Mouse (Mus musculus) forebrain, embryonic 11.5 days (tissue): ENCODE measurements around the gene Aldh16a1. TPM values are rescaled to one million over a fixed set of nuclear protein-coding genes. Genes with fewer than 3 reads are reported as not detected.
A peak's percentile ranks its signal among the peaks of the same experiment; 100 is the strongest.
"Not testable (repeated sequence)": the region's sequence is repeated elsewhere in the genome, so short reads cannot be mapped to it uniquely, and the experiment has no call there.

Experiments
- ATAC-seq: fragments of 200-750 bp; cut with Nextera tagmentation; replicated peaks from 2 replicates; pipeline ENCODE4 v1.8.0; 2017; ENCODE audit warnings: moderate TSS enrichment; ENCODE audit not compliant: low FRiP score
- DNase-seq: peaks from one replicate; pipeline ENCODE4 v3.0.0-alpha.2; 2017; ENCODE audit warnings: low spot score
- H3K27ac ChIP-seq: fragments of 300-500 bp; sonication (generic); 2 replicates; pipeline ENCODE4 v1.5.1; 2014; ENCODE audit warnings: low read depth, low read length
- H3K27me3 ChIP-seq: fragments of 300-500 bp; sonication (generic); 2 replicates; pipeline ENCODE4 v1.6.1; 2014; ENCODE audit warnings: mild to moderate bottlenecking, low read length, mixed read lengths; ENCODE audit not compliant: control insufficient read depth, insufficient read depth
- H3K36me3 ChIP-seq: fragments of 300-500 bp; sonication (generic); 2 replicates; pipeline ENCODE4 v1.6.1; 2014; ENCODE audit warnings: mild to moderate bottlenecking, low read length, moderate library complexity, mixed read lengths; ENCODE audit not compliant: control insufficient read depth, insufficient read depth
- H3K4me1 ChIP-seq: fragments of 300-500 bp; sonication (generic); replicated peaks from 2 replicates; pipeline ENCODE4 v1.6.1; 2014; ENCODE audit warnings: low read length, mixed read lengths; ENCODE audit not compliant: control insufficient read depth, insufficient read depth
- H3K4me2 ChIP-seq: fragments of 300-500 bp; sonication (generic); 2 replicates; pipeline ENCODE4 v1.6.1; 2014; ENCODE audit warnings: low read depth, mild to moderate bottlenecking, low read length, moderate library complexity, mixed read lengths; ENCODE audit not compliant: severe bottlenecking
- H3K4me3 ChIP-seq: fragments of 300-500 bp; sonication (generic); 2 replicates; pipeline ENCODE4 v1.5.1; 2014; ENCODE audit warnings: low read depth, low read length
- H3K9ac ChIP-seq: fragments of 300-500 bp; sonication (generic); 2 replicates; pipeline ENCODE4 v1.6.1; 2014; ENCODE audit warnings: low read length
- H3K9me3 ChIP-seq: fragments of 300-500 bp; sonication (generic); 2 replicates; pipeline ENCODE4 v1.6.1; 2016; ENCODE audit warnings: low read length, mixed read lengths; ENCODE audit not compliant: control insufficient read depth
- WGBS: fragments of 180-500 bp; shearing (Covaris S2); extraction: QIAGEN DNeasy Blood & Tissue Kit; methylation state at CpG from one replicate; pipeline ENCODE4 v1.1.7; 2014; 5-methylcytosine and 5-hydroxymethylcytosine counted together
- polyA plus RNA-seq: library from polyadenylated mRNA; unstranded; fragments of >200 nt; fragmentation: Nextera tagmentation; extraction: Ambion mirVana; gene quantifications from 2 replicates; pipeline ENCODE4 v1.2.1, GENCODE M21; 2014

Aldh16a1 gene
- polyA plus RNA-seq, 1 experiment from 2014 or later = 44.0 TPM

GRCm38 (mm10) chr7:45126147-45126843, 28.1 kb downstream of the Aldh16a1 start:
- H3K27me3 ChIP-seq = no peaks in the 10 kb centered on the region
- DNase-seq = peak; percentile 63
- H3K36me3 ChIP-seq = peaks cover 25% of the 10 kb centered on the region
- ATAC-seq = no peak
- peak overlapping the region; percentile 97 for H3K4me3 ChIP-seq
- WGBS = 78% methylated on average over 17 of the region's 17 CpGs
- peak overlapping the region; percentile 100 for H3K9ac ChIP-seq
- no peaks in the 10 kb centered on the region for H3K9me3 ChIP-seq
- H3K4me2 ChIP-seq = peak overlapping the region; percentile 97
- peak overlapping the region; percentile 88 for H3K27ac ChIP-seq
- peaks cover 32% of the 10 kb centered on the region for H3K4me1 ChIP-seq

GRCm38 (mm10) chr7:45125649-45126048, 28.7 kb downstream of the Aldh16a1 start:
- H3K9ac ChIP-seq, DNase-seq, H3K4me2 ChIP-seq, H3K4me3 ChIP-seq, H3K27me3 ChIP-seq, ATAC-seq, H3K9me3 ChIP-seq: not testable (repeated sequence)
- peaks cover 32% of the 10 kb centered on the region for H3K4me1 ChIP-seq
- WGBS = 65% methylated on average over 5 of the region's 5 CpGs
- peaks cover 31% of the 10 kb centered on the region for H3K36me3 ChIP-seq
- H3K27ac ChIP-seq = peak overlapping the region; percentile 93; the same call in 1 of the 2 replicates

DNA sequence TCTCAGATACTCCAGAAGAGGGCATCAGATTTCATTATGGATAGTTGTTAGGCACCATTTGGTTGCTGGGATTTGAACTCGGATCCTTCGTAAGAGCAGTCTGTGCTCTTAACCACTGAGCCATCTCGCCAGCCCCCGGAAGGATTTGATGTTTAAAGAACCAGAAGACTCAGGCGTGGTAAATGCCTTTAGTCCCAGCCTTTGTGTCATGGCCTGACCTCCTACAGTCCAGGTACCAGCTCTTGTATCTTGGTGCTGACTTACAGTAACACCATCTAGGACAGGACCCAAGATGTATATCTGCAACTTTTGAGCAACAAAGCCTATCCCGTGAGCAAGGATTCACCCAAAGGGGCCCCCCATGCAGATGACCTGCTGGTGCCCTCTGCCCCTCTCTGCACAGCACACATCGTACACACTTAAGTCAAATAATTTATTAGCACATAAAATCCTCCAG, 29.2 kb downstream of the Aldh16a1 start:
- peaks cover 36% of the 10 kb centered on the region for H3K36me3 ChIP-seq
- peaks cover 32% of the 10 kb centered on the region for H3K4me1 ChIP-seq
- no peaks in the 10 kb centered on the region for H3K9me3 ChIP-seq
- no peaks in the 10 kb centered on the region for H3K27me3 ChIP-seq
- 18% methylated on average over 7 of the region's 7 CpGs for WGBS
- peak overlapping the region; percentile 93; the same call in 1 of the 2 replicates for H3K27ac ChIP-seq
- DNase-seq (peak; percentile 68), ATAC-seq (no peak)
- H3K4me2 ChIP-seq = peak overlapping the region; percentile 53
- no peak overlapping the region; the same call in 1 of the 2 replicates for H3K9ac ChIP-seq
- no peak overlapping the region for H3K4me3 ChIP-seq

DNA sequence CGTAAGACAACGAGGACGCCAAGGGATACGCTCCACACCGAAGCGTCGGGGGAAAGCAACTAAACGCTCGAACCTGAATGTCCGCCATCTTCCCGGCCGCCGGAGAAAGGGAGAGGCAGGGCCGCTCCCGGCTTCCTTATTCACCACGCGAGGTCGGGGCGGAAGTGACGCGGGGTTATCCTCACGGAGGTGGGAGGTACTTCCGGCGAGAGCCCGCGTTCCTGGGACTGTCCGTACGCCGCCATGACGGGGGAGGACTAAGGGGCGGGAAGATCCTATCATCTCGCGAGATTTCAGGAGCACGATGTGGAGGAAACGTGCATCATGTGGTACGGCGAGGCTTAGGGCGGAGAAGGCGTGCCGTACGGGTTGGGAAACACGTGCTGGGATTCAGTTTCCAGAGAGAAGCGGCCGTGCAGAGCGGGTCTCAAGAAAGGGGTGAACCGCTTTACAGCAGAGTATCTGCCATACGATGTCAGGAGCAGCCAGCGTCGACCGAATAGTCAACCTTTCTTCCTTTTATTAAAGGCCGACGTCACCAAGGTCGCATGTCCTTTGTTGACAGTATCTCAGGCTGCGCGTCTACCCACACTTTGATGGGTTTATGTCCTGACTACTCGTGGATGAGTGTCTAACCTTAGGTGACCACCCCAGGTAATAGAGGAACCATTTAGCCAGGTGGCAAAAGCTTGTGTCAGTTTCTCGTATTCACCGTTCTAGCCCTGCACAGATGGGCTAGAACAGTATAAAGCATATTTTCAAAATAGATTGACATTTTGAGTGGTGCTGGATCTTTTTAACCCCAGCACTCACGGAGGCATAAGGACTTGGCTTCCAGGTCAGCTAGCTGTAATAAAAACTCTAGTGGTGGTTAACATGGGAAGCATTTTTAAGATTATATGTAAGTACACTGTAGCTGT, 29.9 kb downstream of the Aldh16a1 start, which contains the start of gene Rps11:
Gene Rps11 (minus strand): TSS at position 216 of the 920 bp plus-strand sequence.
- DNase-seq (peak; percentile 99), ATAC-seq (peak; percentile 81)
- Histone ChIP-seq H3K9me3 (no peaks in the 10 kb centered on the region), H3K27me3 (no peaks in the 10 kb centered on the region), H3K27ac (peak within 1 kb of the TSS; percentile 93), H3K4me1 (peaks cover 28% of the 10 kb centered on the region), H3K4me2 (peak within 1 kb of the TSS; percentile 76), H3K4me3 (peak within 1 kb of the TSS; percentile 87), H3K9ac (peak within 1 kb of the TSS; percentile 99), H3K36me3 (peaks cover 40% of the 10 kb centered on the region)
- under 1% methylated on average over 59 of the region's 59 CpGs for WGBS

DNA sequence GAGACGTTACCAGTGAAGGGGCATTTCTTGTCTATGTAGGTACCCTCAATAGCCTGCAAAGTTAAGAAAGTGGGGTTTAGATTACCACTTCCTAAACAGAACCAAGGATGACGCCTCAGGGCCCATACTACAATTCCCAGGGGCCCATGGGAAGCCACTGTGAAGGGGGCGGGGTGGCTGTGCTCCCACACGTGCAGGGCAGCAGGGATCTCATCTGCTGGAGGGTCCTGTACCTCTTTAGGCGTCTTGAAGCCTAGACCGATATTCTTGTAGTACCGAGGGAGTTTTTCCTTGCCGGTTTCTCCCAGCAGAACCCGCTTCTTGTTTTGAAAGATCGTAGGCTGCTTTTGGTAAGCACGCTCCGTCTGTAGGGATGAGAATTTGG, 31.2 kb downstream of the Aldh16a1 start:
- Histone ChIP-seq H3K27ac (no peak overlapping the region; the same call in 1 of the 2 replicates), H3K9me3 (no peaks in the 10 kb centered on the region), H3K27me3 (no peaks in the 10 kb centered on the region), H3K36me3 (peaks cover 40% of the 10 kb centered on the region), H3K4me3 (peak overlapping the region; percentile 87), H3K4me2 (peak overlapping the region; percentile 76), H3K4me1 (peaks cover 28% of the 10 kb centered on the region), H3K9ac (peak overlapping the region; percentile 99)
- DNase-seq (no peak), ATAC-seq (no peak)
- 32% methylated on average over 12 of the region's 12 CpGs for WGBS

- Histone ChIP-seq H3K27me3 (no peaks in the 10 kb centered on the region), H3K4me2 (peak overlapping the region; percentile 76), H3K4me3 (peak overlapping the region; percentile 87), H3K9ac (peak overlapping the region; percentile 99), H3K9me3 (no peaks in the 10 kb centered on the region), H3K27ac (no peak overlapping the region), H3K4me1 (peaks cover 28% of the 10 kb centered on the region), H3K36me3 (peaks cover 40% of the 10 kb centered on the region)
- DNase-seq (no peak), ATAC-seq (no peak)
- WGBS = 88% methylated on average over 15 of the region's 15 CpGs
Observed at GRCm38 (mm10) chr7:45122561-45123185, 31.7 kb downstream of the Aldh16a1 start.

DNA sequence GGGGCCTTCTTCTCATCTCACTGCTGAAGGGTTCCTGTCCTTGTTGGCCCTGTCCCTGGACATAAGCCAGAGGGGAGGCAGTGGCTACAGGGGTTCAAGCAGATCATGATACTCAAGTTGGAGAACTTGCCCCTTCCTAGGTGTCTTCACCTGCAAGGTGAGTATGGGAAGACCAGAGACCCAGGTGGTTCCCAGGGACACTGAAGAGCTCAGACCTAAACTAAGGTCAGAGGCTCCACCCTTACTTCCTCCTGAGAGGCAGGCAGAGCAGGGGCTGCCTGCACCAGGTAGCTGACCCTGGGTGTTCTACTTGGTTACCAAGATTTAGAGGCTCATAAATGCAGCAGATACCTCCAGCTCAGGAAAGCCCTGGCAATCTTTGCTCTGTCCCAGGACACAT, 32.4 kb downstream of the Aldh16a1 start:
- no peak overlapping the region for H3K4me2 ChIP-seq
- no peak overlapping the region for H3K27ac ChIP-seq
- no peaks in the 10 kb centered on the region for H3K9me3 ChIP-seq
- ATAC-seq (no peak), DNase-seq (no peak)
- no peak overlapping the region for H3K9ac ChIP-seq
- no peaks in the 10 kb centered on the region for H3K27me3 ChIP-seq
- no peak overlapping the region for H3K4me3 ChIP-seq
- peaks cover 40% of the 10 kb centered on the region for H3K36me3 ChIP-seq
- peaks cover 23% of the 10 kb centered on the region for H3K4me1 ChIP-seq

- no peak overlapping the region for H3K4me3 ChIP-seq
- DNase-seq = no peak
- H3K27me3 ChIP-seq = no peaks in the 10 kb centered on the region
- H3K4me2 ChIP-seq = no peak overlapping the region
- peaks cover 18% of the 10 kb centered on the region for H3K4me1 ChIP-seq
- WGBS = 70% methylated on average over 8 of the region's 8 CpGs
- H3K36me3 ChIP-seq = peaks cover 34% of the 10 kb centered on the region
- H3K27ac ChIP-seq = no peak overlapping the region
- no peak overlapping the region for H3K9ac ChIP-seq
- no peaks in the 10 kb centered on the region for H3K9me3 ChIP-seq
- no peak for ATAC-seq
Observed at GRCm38 (mm10) chr7:45121404-45121803, 33.0 kb downstream of the Aldh16a1 start.
